In the genomic region with DNA sequence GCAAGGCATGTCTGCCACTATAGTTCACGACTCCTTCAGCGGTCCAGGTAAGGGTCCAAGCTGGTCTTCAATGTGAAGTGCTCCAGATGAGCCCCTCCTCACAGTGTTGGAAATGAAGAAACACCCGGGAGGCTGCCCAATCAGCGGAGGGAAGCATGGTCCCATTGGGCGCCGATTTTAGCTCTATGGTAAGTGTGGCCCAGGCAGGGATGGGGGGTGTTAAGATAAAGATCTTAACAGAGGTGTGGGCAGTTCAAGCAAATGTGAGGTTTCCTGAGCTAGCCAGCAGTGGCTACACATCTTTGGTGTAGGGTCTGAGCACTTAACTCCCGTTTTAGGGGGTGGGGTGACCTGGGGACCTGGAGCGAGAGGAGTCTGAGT, we compare ENCODE assay signal across 8 mouse cellular contexts. TPM values are rescaled to one million over a fixed set of nuclear protein-coding genes. Genes with fewer than 3 reads are reported as not detected.
DNase-seq lines count a peak whose midpoint lies in the region; ATAC-seq lines count a peak whose summit lies in the region.

No protein-coding gene starts in this region.

- H3K27ac ChIP-seq in limb, embryonic 10.5 days, result peak overlapping the region; percentile 98
- peak overlapping the region; percentile 91 for H3K27ac ChIP-seq in neural tube, embryonic 15.5 days (replicated peaks)

- peak overlapping the region; percentile 83; the same call in 1 of the 2 replicates for H3K9ac ChIP-seq in neural tube, embryonic 15.5 days (replicated peaks)

- H3K4me1 ChIP-seq in megakaryocyte, embryonic 14.5 days, result peaks cover 16% of the 10 kb centered on the region
- peaks cover 7% of the 10 kb centered on the region for H3K4me1 ChIP-seq in limb, embryonic 10.5 days
- H3K4me1 ChIP-seq in neural tube, embryonic 15.5 days, result peaks cover 11% of the 10 kb centered on the region

- H3K4me3 ChIP-seq in megakaryocyte, embryonic 14.5 days (replicated peaks), result peak overlapping the region; percentile 91
- peak overlapping the region; percentile 86 for H3K4me3 ChIP-seq in limb, embryonic 10.5 days
- peak overlapping the region; percentile 71 for H3K4me3 ChIP-seq in neural tube, embryonic 15.5 days (replicated peaks)

- H3K27me3 ChIP-seq in megakaryocyte, embryonic 14.5 days (replicated peaks), result peaks cover 40% of the 10 kb centered on the region
- H3K27me3 ChIP-seq in limb, embryonic 10.5 days (ENCODE audit: low read depth, poor library complexity, severe bottlenecking), result no peaks in the 10 kb centered on the region
- H3K27me3 ChIP-seq in neural tube, embryonic 15.5 days (replicated peaks), result no peaks in the 10 kb centered on the region

- 2% methylated on average over 8 of the region's 8 CpGs for WGBS in limb, embryonic 10.5 days
- WGBS in neural tube, embryonic 15.5 days, result 5% methylated on average over 8 of the region's 8 CpGs

- peak overlapping the region; percentile 67 for H3K4me2 ChIP-seq in neural tube, embryonic 15.5 days

- intact Hi-C loops in gastrocnemius, postnatal 36 days (cut with DNase I), result no loop called here

- peaks cover 11% of the 10 kb centered on the region for H3K9me3 ChIP-seq in megakaryocyte, embryonic 14.5 days
- H3K9me3 ChIP-seq in limb, embryonic 10.5 days (replicated peaks), result no peaks in the 10 kb centered on the region
- no peaks in the 10 kb centered on the region for H3K9me3 ChIP-seq in neural tube, embryonic 15.5 days (replicated peaks)

- no peak; the same call in 1 of the 2 replicates for ATAC-seq in cerebellum, adult (ENCODE audit: insufficient number of reproducible peaks, low FRiP score, low TSS enrichment)
- ATAC-seq in megakaryocyte, adult 5-6 weeks (ENCODE audit: poor library complexity, severe bottlenecking), result no peak
- ATAC-seq in neural tube, embryonic 15.5 days (ENCODE audit: low FRiP score), result peak; percentile 58

- H3K36me3 ChIP-seq in megakaryocyte, embryonic 14.5 days (replicated peaks; ENCODE audit: low read length), result no peaks in the 10 kb centered on the region
- H3K36me3 ChIP-seq in limb, embryonic 10.5 days, result no peaks in the 10 kb centered on the region
- no peaks in the 10 kb centered on the region for H3K36me3 ChIP-seq in neural tube, embryonic 15.5 days

- DNase-seq in cerebellum, adult 18-20 months, result peak; percentile 12 to 29
- DNase-seq in limb, embryonic 10.5 days (ENCODE audit: low spot score), result no peak
- DNase-seq in gastrocnemius, postnatal 36 days, result no peak
- DNase-seq in layer of hippocampus, adult 8-10 months (ENCODE audit: low spot score in 2 of 2), result no peak

RNA-seq across cellular contexts. Expression of a gene that starts 0.3 kb away (rescaled TPM):
- not detected in 2 replicates for polyA plus RNA-seq in megakaryocyte, embryonic 14.5 days (2012; ENCODE audit: insufficient read depth, low replicate concordance)
- total RNA-seq in megakaryocyte, adult 5-6 weeks (2015), result not detected in 2 replicates
- total RNA-seq in megakaryocyte, adult 5-6 weeks (2017), result not detected in 2 replicates
- polyA plus RNA-seq in limb, embryonic 10.5 days (2016; fragmentation: Nextera tagmentation; extraction: Ambion mirVana), result 1.9 and 2.4 TPM in 2 replicates
- polyA plus RNA-seq in neural tube, embryonic 15.5 days (2015; fragmentation: Nextera tagmentation; extraction: Ambion mirVana), result 1.3 and 2.3 TPM in 2 replicates
- 1 to 10 TPM in 1 of 2 experiments, under 1 TPM in 1; 0.76 to 1.1 TPM for total RNA-seq in gastrocnemius, postnatal 36 days (2021)
- total RNA-seq in layer of hippocampus, adult 8-10 months (2022), result 10 to 100 TPM; 28.6 to 44.0 (median 37.5) TPM

Comparison
In these comparisons a context has a peak if more than half of its experiments do, and no peak if none do; other contexts are left out.
1. DNase-seq: peak in cerebellum, adult 18-20 months (2 of 2); none in limb, embryonic 10.5 days (single experiment), gastrocnemius, postnatal 36 days (0 of 2) and layer of hippocampus, adult 8-10 months (0 of 2).
2. RNA of a gene that starts 0.3 kb away (total RNA-seq): 28.6 to 44.0 TPM in layer of hippocampus, adult 8-10 months; 0.76 to 1.1 TPM in gastrocnemius, postnatal 36 days and not detected in megakaryocyte, adult 5-6 weeks; every median in the first group is over 10 times any median in the second.
3. Peak in every context shown above with its lines, with median percentiles within 50 percentile points of each other: H3K4me3 ChIP-seq.